In the genomic region with DNA sequence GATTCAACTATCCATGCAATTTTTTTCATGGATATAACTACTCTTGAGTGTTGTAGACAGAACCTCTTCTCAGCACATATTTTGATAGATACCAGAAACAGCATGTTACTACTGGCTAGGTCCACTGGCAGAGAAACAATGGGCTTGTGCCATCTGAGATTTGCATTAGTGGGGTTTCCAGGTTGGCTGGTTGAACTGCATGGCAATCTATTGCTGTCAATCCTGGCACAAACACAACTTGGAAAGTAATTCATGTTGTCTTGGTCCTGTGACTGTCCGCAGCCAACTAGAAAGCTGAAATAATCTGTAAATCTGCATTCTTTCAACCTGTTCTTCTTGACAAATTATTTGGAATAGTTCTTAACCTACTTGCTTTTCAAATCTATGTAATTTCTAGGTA, we compare ENCODE assay signal across 16 mouse cellular contexts. TPM values are rescaled to one million over a fixed set of nuclear protein-coding genes. Genes with fewer than 3 reads are reported as not detected.
"Had no signal": no experiment of that assay in that cellular context is flagged by ENCODE, and none has a peak within 500 bp of the region (broad histone marks: within the 10 kb centered on the region; RNA-seq: fewer than 3 reads in every experiment).

No protein-coding gene starts in this region.

- H3K27ac ChIP-seq: kidney, postnatal 0 days; limb, embryonic 15.5 days; liver, embryonic 12.5 days; macrophage; midbrain, embryonic 12.5 days; neural tube, embryonic 15.5 days had no signal

- H3K36me3 ChIP-seq: limb, embryonic 15.5 days; liver, embryonic 12.5 days; midbrain, embryonic 12.5 days; neural tube, embryonic 15.5 days had no signal

- H3K27me3 ChIP-seq: limb, embryonic 15.5 days; midbrain, embryonic 12.5 days; neural tube, embryonic 15.5 days had no signal

- H3K4me2 ChIP-seq: limb, embryonic 15.5 days; liver, embryonic 12.5 days; lung, embryonic 14.5 days; midbrain, embryonic 12.5 days; neural tube, embryonic 15.5 days had no signal

- DNase-seq: kidney, postnatal 36 days; layer of hippocampus, adult 9-11 months; layer of hippocampus, postnatal 36 days; lung, embryonic 14.5 days; lung, postnatal 14 days; spleen, adult 18-20 months; thymus, adult 18-20 months; thymus, postnatal 14 days had no signal

- H3K9me3 ChIP-seq: limb, embryonic 15.5 days; liver, embryonic 12.5 days; megakaryocyte, embryonic 14.5 days; midbrain, embryonic 12.5 days; neural tube, embryonic 15.5 days had no signal

- H3K4me3 ChIP-seq: limb, embryonic 15.5 days; liver, embryonic 12.5 days; megakaryocyte, embryonic 14.5 days; midbrain, embryonic 12.5 days; myocyte; neural tube, embryonic 15.5 days had no signal

- H3K9ac ChIP-seq: limb, embryonic 15.5 days; liver, embryonic 12.5 days; lung, embryonic 14.5 days; midbrain, embryonic 12.5 days; neural tube, embryonic 15.5 days had no signal

- ATAC-seq: liver, embryonic 12.5 days had no signal

- H3K4me1 ChIP-seq: liver, embryonic 12.5 days; midbrain, embryonic 12.5 days; neural tube, embryonic 15.5 days had no signal

RNA-seq across cellular contexts. Expression of a gene that starts 16.2 kb away (rescaled TPM):
- polyA plus RNA-seq: macrophage had no signal
